Mouse (Mus musculus) large intestine, adult 2 months (tissue): ENCODE data around the gene Tmod3. TPM values are rescaled to one million over a fixed set of nuclear protein-coding genes. Genes with fewer than 3 reads are reported as not detected.

Experiments used
- DNase-seq: peaks from one replicate; pipeline ENCODE4 v3.0.0-alpha.2; 2012; ENCODE audit warnings: low read depth, low spot score
- WGBS: fragments of 180-500 bp; shearing (Covaris S2); methylation state at CpG from one replicate; pipeline ENCODE4 v1.1.7; 2018; 5-methylcytosine and 5-hydroxymethylcytosine counted together
- polyA plus RNA-seq: library from polyadenylated mRNA; depleted of rRNA; stranded (reverse); fragments of >200 nt; gene quantifications from 2 replicates; pipeline ENCODE4 v1.2.3, GENCODE M21; 2012; rRNA removed

Gene Tmod3
- 16.2 and 31.9 TPM in 2 replicates for polyA plus RNA-seq

DNA sequence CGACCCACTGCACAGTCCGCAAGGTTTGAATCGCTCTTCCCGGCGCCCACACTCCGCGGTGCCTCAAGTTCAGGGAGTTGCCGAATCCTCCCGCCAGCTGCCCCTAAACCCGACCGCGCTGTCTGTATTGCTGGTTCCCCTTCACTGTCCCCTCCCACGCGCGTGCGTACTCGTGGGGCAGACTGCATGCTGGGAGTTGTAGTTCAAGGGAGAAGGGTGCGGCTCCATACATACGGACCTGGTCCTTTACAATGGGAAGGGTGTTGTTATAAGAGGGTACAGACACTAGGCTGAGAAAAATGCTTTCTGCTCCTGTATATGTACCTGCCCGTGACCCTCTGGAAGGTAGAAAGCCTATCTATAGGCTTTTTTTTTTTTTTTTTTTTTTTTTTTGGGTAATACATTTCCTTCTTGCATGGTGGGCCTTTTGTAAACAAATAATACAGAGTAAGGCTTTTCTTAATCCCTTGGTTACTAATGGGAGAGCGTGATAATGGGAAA lies at the start of gene Tmod3:
TSS of gene Tmod3 (minus strand) at position 146 of the 501 bp plus-strand sequence.
- peak; percentile 94 for DNase-seq
- 2% methylated on average over 21 of the region's 21 CpGs for WGBS

DNA sequence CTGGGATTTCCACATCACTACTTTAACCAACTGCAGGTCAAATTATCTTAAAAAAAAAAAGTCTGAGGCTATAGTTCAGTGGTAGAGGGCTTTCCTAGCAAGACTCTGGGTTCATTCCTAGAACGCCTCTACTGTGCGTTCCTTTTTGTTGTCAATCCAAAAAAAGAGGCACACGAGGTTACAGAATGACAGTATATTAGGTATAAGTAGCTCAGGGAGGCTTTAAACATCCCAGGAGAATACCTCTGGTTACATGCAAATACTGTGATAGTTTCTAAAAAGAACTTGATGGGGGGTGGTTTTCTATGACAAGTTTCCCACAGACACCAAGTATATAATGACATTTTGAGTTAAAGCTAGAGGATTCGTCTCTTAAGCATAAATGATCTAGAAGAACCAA lies 48.0 kb upstream of the Tmod3 start:
- WGBS = 90% methylated on average over 4 of the region's 4 CpGs
- DNase-seq = no peak

DNA sequence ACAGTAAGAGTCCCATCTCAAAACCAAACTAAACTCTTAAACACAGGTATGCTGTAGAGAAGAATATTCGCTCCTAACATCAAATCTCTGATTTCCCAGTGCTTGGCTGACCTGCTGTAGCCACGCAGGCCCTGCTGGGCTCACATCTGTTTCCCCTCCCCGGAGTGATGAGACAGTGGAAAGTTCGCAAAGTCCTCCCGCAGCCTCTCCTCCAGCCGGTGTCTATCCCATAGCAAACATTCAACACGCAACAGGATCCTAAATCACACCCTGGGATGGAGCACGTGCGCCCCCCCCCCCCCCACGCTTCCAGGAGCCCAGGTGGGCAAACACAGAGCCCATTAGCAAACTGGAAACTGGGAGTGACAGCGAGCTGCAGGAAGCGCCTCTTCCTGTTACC lies 42.1 kb upstream of the Tmod3 start:
- DNase-seq = no peak
- WGBS = 13% methylated on average over 12 of the region's 12 CpGs

DNA sequence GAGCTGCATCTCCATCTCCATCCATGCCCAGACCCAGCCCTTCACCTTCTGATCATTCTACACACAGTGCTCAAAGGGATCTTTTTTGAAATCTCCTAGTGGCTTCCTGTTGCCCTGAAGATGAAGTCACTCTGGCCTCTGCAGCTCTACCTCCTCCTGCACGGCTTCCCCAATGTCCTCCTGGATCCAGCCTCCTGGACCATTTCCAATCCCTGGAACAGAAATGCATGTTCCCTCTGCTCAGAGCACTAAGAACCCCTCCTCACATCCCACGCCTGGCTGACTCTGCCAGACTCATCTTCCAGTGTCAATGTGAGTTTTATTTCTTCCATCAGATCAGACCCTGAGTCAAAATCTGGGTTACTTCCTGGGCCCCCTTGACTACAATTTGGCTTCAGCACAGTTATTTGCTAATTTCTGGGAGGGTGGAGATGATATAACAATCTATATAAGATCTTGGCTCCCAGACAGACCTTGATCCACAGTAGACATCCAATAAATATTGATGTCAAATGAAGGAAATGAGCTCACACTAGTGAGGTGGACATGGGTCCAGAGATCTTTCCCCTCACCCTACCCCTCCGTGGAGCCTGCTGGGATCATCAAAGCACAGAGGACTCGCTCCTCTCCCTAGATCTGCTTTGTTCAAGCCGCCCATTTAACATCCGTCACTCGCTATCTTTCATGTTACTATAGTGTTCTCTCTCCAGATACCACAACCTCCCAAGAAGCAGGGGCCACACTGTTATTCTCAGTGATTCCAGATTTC lies 40.9 kb upstream of the Tmod3 start:
- no peak for DNase-seq

DNA sequence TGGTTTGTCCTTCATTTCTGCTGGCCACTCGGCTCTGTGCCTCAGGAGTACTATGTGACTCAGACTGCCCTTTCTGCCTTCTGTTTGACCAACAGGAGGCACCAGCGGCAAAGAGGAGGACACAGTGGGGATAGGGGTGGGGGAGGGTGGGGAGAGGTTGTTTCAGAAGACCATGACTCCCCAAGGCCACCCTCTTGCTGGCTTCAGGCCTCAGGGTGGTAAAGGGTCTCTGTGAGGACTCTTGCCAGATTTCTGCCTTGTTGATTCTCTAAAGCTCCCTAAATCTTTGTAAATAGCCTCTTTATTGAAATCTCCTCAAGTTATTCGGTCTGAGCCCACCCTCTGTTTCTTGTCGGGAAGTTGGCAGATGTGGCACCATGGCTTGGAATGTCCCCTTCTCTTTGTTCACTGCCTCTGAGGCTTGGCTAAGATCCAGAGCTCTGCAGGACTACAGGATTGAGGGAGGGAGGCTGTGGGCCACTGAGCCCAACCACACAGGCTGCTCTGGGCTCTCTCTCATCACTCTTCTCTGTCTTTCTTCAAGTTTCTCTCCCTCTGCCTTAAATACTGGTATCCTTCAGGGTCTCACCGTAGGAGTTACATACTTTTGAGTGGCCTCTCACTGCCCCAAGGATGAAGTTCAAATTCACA lies 39.9 kb upstream of the Tmod3 start:
- DNase-seq = no peak
- 47% methylated on average over 5 of the region's 5 CpGs for WGBS

More for the DNA sequence above, 40.9 kb upstream of the Tmod3 start:
- WGBS = 72% methylated on average over 7 of the region's 7 CpGs

DNA sequence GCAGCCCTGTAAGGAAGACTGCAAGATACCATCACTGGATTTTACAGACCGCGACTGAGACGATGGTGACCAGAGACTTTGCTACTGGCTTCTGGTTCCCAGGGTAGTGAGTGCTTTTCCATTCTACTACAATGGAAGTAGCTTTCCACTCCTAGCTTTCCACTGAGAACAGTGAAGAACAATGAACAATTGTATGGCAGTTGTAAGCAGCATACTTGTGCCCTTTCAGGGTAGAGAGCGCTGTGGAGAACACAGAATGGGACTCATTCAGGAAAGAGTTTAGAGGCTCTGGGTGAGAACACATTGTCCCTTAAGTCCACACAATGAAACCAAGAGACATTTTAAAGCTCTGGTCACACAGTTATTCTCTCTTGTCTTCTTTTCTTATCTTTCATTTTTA lies 38.1 kb upstream of the Tmod3 start:
- DNase-seq = no peak
- 77% methylated on average over 4 of the region's 4 CpGs for WGBS

DNA sequence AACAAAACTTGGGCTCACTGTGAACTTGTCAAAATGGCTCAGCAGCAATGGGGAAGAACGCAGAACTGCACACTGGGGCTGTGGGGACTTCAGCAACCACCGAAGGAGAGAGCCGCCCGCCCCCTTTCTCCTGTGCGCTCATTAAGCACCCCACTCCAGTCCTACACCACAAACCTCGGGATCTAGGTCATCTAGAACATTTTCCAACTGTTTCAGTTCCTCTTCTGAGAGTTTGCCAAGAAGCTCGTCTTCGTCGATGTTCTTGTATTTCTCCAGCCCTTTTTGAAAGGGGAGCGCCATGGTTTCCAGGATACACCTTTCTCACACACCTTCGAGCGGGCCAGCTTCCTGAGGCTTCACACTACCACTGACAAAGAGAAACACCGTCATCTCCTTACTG lies 37.6 kb upstream of the Tmod3 start:
- 83% methylated on average over 13 of the region's 13 CpGs for WGBS

DNA sequence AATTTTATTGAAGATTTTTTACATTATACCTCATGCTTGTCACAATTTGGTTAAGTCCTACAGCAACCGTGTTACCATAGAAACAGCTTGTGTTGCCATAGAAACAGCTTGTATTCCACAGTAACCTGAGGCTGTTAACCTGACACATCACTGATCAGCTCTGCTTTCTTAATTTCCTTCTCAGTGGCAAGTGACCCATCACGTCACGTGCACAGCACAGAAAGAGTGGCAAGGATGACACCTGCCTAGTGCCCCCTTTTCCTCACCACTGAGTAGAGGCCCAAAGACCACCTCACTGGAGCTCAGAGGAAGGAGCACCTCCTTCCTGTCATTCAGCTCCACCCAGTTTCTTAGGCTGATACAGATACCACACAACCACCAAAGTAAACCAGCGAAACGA lies 34.0 kb upstream of the Tmod3 start:
- 90% methylated on average over 5 of the region's 5 CpGs for WGBS

More for the DNA sequence above, 37.6 kb upstream of the Tmod3 start:
- no peak for DNase-seq

DNA sequence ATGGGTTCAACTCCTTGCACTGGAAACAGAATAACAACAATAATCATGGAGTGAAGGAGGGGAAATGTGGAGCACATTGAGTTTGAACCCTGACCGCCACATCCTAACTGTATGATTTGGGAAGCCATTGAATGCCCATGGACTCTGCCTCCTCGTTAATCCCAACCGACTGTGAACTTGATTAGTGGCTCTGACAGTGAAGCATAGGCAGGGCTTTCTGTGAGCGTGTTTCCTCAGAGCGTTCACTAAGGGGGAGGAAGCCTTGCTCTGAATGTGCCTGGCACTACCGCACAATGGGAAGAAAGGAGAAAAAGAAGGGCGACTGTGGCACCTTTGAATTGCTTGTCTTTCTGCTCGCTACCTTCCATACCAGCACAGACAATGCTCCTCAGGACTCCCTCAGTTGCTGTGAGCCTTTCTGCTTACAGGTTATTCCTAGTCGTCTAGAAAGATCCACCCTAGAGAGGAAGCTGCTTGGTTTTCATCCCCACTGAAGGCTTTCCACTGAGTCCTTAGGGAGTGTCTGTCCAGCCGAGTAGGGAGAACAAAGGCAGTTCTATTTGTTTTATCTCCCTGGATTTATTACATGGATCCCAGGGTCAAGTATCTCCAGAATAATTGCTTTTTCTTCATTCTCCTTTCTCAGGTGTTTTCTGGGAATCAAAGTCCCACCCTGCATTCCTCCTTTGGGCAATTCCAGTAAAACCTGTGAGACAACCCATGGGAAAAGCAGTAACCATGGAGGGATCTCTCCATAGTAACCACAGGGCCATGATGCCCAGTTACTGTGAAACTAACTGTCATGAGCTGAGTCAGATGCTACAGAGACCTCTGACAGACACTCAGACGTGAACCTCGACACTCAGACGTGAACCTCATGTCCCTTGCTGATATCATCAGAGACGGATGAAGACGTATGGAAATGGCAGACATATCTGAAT lies 30.7 kb upstream of the Tmod3 start:
- DNase-seq = no peak
- WGBS = 48% methylated on average over 15 of the region's 15 CpGs

More for the DNA sequence above, 34.0 kb upstream of the Tmod3 start:
- no peak for DNase-seq

DNA sequence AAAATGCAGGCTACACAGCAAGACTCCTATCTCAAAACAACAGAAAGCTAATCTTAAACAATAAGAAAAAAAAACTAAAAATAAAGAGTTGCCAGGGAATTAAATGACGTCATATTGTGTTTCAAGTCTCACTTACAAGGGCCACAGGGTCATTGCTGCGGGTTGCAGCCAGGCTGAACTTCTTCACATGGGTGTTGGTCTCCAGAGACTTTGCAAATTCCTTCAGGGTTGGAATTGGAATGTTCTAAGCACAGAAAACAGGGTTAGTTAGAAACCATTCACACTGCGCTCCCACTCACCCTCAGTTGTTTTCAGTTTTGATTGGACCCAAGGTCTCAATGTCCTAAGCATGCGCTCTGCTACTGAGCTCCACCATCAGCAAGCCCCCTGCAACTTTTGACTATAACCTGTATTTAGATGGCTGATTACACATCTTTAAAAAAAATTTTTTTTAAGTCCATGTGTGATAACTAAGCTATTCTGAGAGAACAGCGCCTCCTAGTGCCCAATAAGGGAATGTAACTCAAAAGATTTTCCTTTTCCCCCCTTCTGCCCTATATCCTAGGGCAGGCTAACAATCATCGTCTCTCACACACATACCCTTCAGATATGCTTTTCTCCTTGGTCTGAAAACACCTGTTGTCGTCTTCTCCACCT lies 22.4 kb upstream of the Tmod3 start:
- 44% methylated on average over 7 of the region's 7 CpGs for WGBS
- DNase-seq = no peak

DNA sequence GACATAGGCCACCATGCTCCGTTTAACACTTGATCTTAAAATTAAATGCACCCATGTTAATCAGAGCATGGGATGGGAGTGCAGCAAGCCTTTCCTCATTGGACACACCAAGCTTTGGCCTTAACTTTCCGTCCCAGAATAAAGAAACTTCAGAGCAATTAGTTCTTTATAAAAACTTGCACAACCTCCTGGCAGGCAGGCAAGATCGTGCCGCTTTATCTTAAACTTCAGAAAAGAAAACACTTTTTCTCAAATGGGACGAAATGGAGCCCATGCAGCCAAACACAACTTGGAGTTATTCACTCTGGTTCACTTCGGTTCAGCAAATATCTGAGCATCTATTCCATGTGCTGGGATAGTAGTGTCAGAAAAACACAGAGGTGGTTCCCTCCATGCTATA lies 19.9 kb upstream of the Tmod3 start:
- WGBS = 91% methylated on average over 6 of the region's 6 CpGs
- no peak for DNase-seq

DNA sequence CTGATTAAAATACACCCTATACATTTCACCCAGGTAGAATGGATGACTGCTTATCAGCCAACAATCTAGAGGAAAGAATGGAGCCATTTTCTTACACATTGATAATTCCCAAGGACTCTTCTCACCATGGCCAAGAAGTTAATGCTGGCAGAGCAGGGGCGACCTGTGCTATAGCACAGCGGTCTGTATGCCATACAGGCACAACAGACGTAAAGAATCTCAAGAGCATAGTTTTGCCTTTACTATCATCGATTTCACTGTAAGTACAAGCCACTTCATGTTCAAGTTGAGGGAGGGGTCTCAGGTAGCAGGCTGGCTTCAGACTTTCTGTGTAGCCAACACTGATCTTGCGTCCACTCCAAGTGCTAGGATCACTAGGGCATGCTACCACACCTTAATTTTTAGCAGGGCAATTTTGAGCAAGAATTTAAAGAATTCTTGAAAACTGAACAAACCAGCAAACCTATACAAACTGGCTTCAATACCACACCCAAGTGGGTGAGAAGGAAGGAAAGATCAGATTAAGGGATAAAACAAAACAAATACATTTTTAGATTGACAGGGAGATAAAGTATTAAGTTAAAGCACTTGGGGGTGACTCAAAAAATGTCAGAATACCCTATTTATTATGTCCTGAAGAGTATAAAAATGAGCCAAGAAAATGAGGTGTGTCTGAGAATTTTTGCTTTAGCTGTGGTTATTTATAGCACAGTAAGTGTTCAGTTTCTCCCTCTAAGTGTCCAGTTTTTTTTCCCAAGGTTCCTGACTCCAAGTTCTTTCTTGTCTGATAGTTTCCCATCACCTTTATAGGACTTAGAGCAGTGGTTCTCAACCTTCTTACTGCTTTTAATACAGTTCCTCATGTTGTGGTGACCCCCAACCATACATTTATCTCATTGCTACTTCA lies 11.8 kb upstream of the Tmod3 start:
- 89% methylated on average over 5 of the region's 5 CpGs for WGBS

DNA sequence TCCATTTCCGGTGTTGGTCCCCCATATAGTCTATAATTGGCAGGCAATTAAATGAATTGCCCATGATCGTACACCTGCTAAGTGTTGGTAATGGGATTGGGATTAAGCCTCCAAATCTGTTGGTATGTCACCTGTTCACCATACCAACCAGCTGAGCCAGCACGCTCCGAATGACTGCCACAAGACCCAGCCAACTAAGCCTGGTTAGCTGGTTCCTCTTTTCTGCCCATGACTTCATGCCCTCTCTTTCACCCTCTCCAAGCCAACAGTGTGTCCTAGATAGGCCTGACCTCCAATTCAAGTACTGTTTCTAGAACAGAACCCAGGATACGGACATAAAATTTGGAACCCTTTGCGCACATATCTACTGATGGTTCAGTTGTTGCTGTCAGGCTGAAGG lies 8.9 kb upstream of the Tmod3 start:
- DNase-seq = no peak
- WGBS = 82% methylated on average over 6 of the region's 6 CpGs

More for the DNA sequence above, 11.8 kb upstream of the Tmod3 start:
- no peak for DNase-seq

DNA sequence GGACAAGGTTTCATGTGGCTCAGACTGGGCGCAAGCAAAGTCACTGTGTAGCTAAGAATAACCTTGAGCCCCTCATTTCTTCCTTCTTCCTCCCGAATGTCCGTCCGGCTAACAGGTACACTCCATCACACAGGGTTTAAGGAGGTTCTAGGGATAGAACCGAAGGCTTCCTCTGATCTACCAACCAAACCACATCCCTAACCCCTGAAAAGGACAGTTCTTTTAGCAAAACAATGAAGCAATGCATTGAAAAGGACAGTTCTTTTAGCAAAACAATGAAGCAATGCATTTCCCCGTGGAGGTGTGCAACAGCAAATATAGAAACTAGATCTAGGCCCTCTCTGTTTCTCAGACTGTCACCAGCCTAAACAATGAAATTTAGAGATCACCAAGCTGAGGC lies 5.4 kb upstream of the Tmod3 start:
- 86% methylated on average over 6 of the region's 6 CpGs for WGBS
- DNase-seq = no peak

DNA sequence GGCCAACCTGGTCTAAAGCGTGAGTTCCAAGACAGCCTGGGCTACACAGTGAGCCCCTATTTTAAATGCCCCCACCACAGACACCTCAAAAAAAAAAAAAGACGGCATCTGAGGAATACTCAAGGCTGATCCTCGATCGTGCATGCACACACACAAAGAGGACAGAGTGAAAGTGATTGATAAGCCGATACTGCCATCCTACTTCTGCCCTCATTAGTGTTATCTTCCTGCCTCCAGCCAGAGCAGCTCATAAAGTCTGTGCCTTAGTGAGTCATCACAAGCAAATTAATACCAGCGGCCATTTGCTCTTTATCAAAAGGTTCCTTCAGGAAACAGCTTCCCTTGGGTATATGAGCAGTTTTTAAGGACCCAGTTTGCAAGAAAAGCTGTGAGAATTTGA lies 4.2 kb upstream of the Tmod3 start:
- 74% methylated on average over 6 of the region's 6 CpGs for WGBS
- no peak for DNase-seq

DNA sequence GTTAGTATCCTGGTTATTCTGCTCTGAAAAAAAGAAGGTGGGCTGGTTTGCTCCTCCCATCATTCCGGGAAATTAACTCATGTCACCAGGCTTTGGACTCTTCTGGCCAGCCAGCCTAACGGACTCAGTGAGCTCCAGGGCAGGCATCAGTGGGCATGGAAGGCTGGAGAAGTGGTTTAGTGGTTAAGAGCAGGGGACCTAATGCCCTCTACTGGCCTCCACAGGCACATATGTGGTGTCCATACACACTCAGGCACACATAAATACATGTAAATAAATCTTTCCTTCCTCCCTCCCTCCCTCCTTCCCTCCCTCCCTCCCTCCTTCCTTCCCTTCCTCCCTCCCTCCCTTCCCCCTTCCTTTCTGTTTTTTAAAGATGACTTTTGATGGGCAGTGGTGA lies 3.7 kb upstream of the Tmod3 start:
- 79% methylated on average over 2 of the region's 2 CpGs for WGBS
- DNase-seq = no peak

DNA sequence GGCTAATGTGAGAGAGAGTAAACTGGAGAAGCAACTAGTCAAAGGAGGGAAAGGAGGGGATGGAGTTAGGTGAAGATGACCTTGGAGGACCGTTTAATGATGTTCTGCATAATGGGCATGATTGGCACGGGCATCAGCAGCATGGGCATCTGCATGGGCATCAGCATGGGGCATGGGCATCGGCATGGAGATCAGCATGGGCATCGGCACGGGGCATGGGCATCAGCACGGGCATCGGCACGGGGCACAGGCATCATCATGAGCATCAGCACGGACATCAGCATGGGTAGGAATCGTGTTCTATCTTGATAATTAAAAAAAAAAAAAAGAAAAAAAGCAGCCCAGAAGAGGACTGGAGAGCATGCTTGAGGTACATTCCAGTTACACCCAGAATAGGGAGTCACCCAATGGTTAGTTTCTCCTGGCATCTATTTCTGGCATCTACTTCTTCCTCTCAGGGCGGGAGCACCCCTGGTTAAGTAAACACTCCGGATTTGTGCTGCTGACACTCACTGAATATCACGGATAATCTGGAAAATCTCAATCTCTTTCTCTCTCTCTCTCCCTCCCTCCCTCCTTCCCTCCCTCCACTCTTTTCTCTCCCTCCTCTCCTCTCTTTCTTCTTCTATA lies 1.7 kb upstream of the Tmod3 start:
- no peak for DNase-seq
- WGBS = 68% methylated on average over 13 of the region's 13 CpGs

DNA sequence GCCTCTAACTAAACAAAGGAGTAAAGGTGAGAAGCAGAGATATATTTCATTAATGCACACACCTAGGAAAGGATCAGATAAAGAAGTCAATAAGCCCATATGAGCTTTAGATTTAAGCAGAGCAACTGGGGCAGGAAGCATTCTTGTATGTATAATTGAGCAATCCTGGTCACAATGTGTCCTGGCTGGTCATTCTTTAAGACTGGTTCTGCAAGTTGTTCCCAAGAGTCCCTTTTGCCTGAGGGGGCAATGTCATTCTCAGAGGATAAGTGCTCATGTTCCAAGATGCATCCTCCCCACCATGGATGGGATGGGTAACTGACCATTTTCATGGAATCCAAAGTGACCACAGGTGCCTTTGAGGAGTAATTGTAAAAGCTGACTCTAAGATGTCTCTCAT lies 896 bp upstream of the Tmod3 start:
- DNase-seq = no peak
